Mouse (Mus musculus) heart, embryonic 10.5 days (tissue): Measurements from ENCODE around the gene Abhd4. TPM values are rescaled to one million over a fixed set of nuclear protein-coding genes. Genes with fewer than 3 reads are reported as not detected.

Experiments
- DNase-seq: peaks from one replicate; pipeline ENCODE4 v3.0.0-alpha.2; 2017; ENCODE audit warnings: low spot score
- H3K27ac ChIP-seq: fragments of 300-500 bp; sonication (generic); 2 replicates; pipeline ENCODE4 v1.5.1; 2016; ENCODE audit warnings: mild to moderate bottlenecking
- H3K27me3 ChIP-seq: fragments of 300-500 bp; sonication (generic); 2 replicates; pipeline ENCODE4 v1.6.1; 2016; ENCODE audit warnings: mild to moderate bottlenecking; ENCODE audit not compliant: poor library complexity, insufficient read depth, severe bottlenecking
- H3K36me3 ChIP-seq: fragments of 300-500 bp; sonication (generic); 2 replicates; pipeline ENCODE4 v1.6.1; 2016; ENCODE audit warnings: mild to moderate bottlenecking, moderate library complexity
- H3K4me1 ChIP-seq: fragments of 300-500 bp; sonication (generic); 2 replicates; pipeline ENCODE4 v1.6.1; 2016; ENCODE audit warnings: mild to moderate bottlenecking
- H3K4me3 ChIP-seq: fragments of 300-500 bp; sonication (generic); 2 replicates; pipeline ENCODE4 v1.5.1; 2016; ENCODE audit warnings: mild to moderate bottlenecking, moderate library complexity
- H3K9me3 ChIP-seq: fragments of 300-500 bp; sonication (generic); 2 replicates; pipeline ENCODE4 v1.6.1; 2016; ENCODE audit warnings: mild to moderate bottlenecking, moderate library complexity
- WGBS: fragments of 180-500 bp; shearing (Covaris S2); methylation state at CpG from one replicate; pipeline ENCODE4 v1.1.7; 2016; 5-methylcytosine and 5-hydroxymethylcytosine counted together
- polyA plus RNA-seq: library from polyadenylated mRNA; unstranded; fragments of >200 nt; fragmentation: Nextera tagmentation; extraction: Ambion mirVana; gene quantifications from 2 replicates; pipeline ENCODE4 v1.2.1, GENCODE M21; 2016

Gene Abhd4
- polyA plus RNA-seq, 1 experiment from 2014 or later = 66.0 TPM

- no peaks in the 10 kb centered on the region for H3K36me3 ChIP-seq
- H3K4me3 ChIP-seq = no peak overlapping the region
- no peak for DNase-seq
- H3K9me3 ChIP-seq = no peaks in the 10 kb centered on the region
- peak overlapping the region; percentile 38; the same call in 1 of the 2 replicates for H3K27ac ChIP-seq
- peaks cover 26% of the 10 kb centered on the region for H3K4me1 ChIP-seq
- WGBS = 36% methylated on average over 2 of the region's 2 CpGs
- no peaks in the 10 kb centered on the region for H3K27me3 ChIP-seq
Observed at GRCm38 (mm10) chr14:54214477-54214876, 39.5 kb upstream of the Abhd4 start.

DNA sequence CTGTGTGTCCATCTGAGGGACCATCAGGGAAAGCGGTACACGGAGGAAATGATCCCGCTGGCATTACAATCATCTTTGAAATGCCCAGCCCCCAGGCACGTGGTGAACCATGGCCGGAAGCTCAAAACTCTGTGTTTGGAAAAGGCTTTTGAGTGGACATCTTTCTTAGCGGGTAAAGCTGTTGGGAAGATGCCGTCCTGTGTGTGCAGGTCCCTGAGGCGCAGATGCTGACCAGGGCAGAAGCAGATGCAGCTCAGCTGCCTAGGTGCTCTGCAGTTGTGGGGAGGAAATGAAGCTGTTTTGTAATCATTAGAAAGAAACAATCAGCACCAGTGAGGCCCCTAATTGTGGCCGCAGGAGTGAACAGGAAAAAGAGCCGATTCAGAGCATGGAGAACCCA, 39.1 kb upstream of the Abhd4 start:
- no peak overlapping the region for H3K4me3 ChIP-seq
- no peaks in the 10 kb centered on the region for H3K36me3 ChIP-seq
- peaks cover 28% of the 10 kb centered on the region for H3K4me1 ChIP-seq
- no peak for DNase-seq
- no peaks in the 10 kb centered on the region for H3K9me3 ChIP-seq
- no peaks in the 10 kb centered on the region for H3K27me3 ChIP-seq
- H3K27ac ChIP-seq = peak overlapping the region; percentile 38; the same call in 1 of the 2 replicates
- WGBS = 61% methylated on average over 10 of the region's 10 CpGs

- Histone ChIP-seq H3K27ac (0 out of 2 replicates have a peak overlapping the region, but pooled peaks have one; percentile 10), H3K4me3 (no peak overlapping the region), H3K9me3 (no peaks in the 10 kb centered on the region), H3K4me1 (peaks cover 34% of the 10 kb centered on the region), H3K36me3 (no peaks in the 10 kb centered on the region), H3K27me3 (no peaks in the 10 kb centered on the region)
- WGBS = 86% methylated on average over 7 of the region's 7 CpGs
- no peak for DNase-seq
Observed at GRCm38 (mm10) chr14:54216126-54216525, 37.9 kb upstream of the Abhd4 start.

GRCm38 (mm10) chr14:54218233-54218632, 35.8 kb upstream of the Abhd4 start:
- Histone ChIP-seq H3K27ac (no peak overlapping the region), H3K36me3 (no peaks in the 10 kb centered on the region), H3K9me3 (no peaks in the 10 kb centered on the region), H3K4me1 (peaks cover 37% of the 10 kb centered on the region), H3K4me3 (no peak overlapping the region), H3K27me3 (no peaks in the 10 kb centered on the region)
- WGBS = 72% methylated on average over 1 of the region's 1 CpGs
- no peak for DNase-seq

DNA sequence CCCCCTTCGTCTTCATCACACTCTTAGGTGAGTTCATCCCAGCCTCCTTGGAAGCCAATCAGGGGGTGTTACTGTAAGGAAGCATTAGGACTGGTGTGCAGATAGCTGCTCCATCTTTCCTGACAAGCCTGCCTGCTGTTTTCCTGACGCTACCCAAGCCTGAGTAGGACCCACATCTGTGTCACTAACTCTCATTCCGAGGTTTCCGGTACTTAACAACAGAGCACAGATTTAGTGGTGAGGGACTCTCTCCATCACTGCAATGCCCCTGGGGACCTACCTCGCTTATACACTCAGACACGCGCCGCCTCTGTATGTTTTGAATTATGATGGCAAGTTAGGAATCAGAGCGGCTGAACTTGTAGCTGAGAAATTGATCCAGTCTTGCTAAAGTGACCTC, 35.3 kb upstream of the Abhd4 start:
- H3K9me3 ChIP-seq = no peaks in the 10 kb centered on the region
- no peak for DNase-seq
- H3K4me1 ChIP-seq = peaks cover 37% of the 10 kb centered on the region
- no peak overlapping the region for H3K27ac ChIP-seq
- H3K4me3 ChIP-seq = no peak overlapping the region
- H3K36me3 ChIP-seq = no peaks in the 10 kb centered on the region
- no peaks in the 10 kb centered on the region for H3K27me3 ChIP-seq
- WGBS = 63% methylated on average over 9 of the region's 9 CpGs

DNA sequence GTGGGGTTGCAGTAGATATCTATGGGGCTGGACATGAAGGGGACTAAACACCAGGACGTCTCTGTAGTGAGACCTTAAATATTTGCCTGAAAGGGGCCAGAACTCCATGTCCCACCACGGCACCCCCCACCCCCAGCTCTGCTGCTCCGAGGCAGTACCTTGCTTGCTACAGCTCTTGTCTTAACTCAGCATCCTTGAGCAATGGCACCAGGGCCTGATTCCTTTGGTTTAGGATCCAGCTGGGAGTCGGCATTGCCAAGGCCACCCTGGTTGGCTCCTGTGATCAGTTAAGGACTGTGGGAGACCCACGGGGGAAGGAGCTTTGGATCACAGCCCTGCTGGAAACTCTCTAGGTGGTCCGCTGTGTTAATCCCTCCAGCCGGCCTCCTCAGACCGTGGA, 34.7 kb upstream of the Abhd4 start:
- H3K27ac ChIP-seq = peak overlapping the region; percentile 45; the same call in 1 of the 2 replicates
- H3K9me3 ChIP-seq = no peaks in the 10 kb centered on the region
- H3K27me3 ChIP-seq = no peaks in the 10 kb centered on the region
- 54% methylated on average over 8 of the region's 8 CpGs for whole genome bisulfite sequencing
- peaks cover 39% of the 10 kb centered on the region for H3K4me1 ChIP-seq
- no peak overlapping the region for H3K4me3 ChIP-seq
- no peaks in the 10 kb centered on the region for H3K36me3 ChIP-seq
- no peak for DNase-seq

DNA sequence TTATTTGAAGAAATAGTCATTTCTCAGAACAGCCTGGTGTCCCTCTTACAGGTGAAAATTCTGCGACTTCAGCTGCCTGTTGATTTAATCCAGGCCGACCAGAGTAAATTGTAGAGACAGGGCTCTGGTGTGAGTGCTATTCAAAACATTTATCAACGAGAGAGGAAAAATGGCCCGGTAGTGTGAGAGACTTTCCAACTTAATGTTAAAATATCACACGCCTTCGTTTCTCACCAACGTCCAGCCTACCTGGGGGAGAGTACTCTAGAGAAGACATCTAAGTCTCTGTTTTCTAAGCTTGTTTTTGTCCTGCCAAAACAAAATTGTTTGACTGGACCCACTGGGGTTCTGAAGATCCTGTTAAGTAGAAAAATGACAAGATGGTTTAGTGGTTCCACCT, 34.1 kb upstream of the Abhd4 start:
- Histone ChIP-seq H3K4me3 (no peak overlapping the region), H3K27ac (no peak overlapping the region), H3K27me3 (no peaks in the 10 kb centered on the region), H3K9me3 (no peaks in the 10 kb centered on the region), H3K36me3 (no peaks in the 10 kb centered on the region), H3K4me1 (peaks cover 40% of the 10 kb centered on the region)
- DNase-seq = no peak
- WGBS = 78% methylated on average over 7 of the region's 7 CpGs

GRCm38 (mm10) chr14:54220726-54221494, 33.1 kb upstream of the Abhd4 start:
- no peak for DNase-seq
- H3K27me3 ChIP-seq = no peaks in the 10 kb centered on the region
- H3K27ac ChIP-seq = no peak overlapping the region
- no peaks in the 10 kb centered on the region for H3K36me3 ChIP-seq
- no peak overlapping the region for H3K4me3 ChIP-seq
- WGBS = 58% methylated on average over 8 of the region's 8 CpGs
- H3K4me1 ChIP-seq = peaks cover 42% of the 10 kb centered on the region
- H3K9me3 ChIP-seq = no peaks in the 10 kb centered on the region

- no peak overlapping the region for H3K27ac ChIP-seq
- 94% methylated on average over 6 of the region's 6 CpGs for WGBS
Observed at GRCm38 (mm10) chr14:54221641-54222040, 32.3 kb upstream of the Abhd4 start.

GRCm38 (mm10) chr14:54222289-54222727, 31.7 kb upstream of the Abhd4 start:
- H3K27me3 ChIP-seq = no peaks in the 10 kb centered on the region
- peaks cover 46% of the 10 kb centered on the region for H3K4me1 ChIP-seq
- no peak overlapping the region for H3K4me3 ChIP-seq
- DNase-seq = no peak
- WGBS = 81% methylated on average over 8 of the region's 8 CpGs
- no peaks in the 10 kb centered on the region for H3K9me3 ChIP-seq
- no peak overlapping the region; the same call in 1 of the 2 replicates for H3K27ac ChIP-seq
- H3K36me3 ChIP-seq = no peaks in the 10 kb centered on the region

More at GRCm38 (mm10) chr14:54221641-54222040, 32.3 kb upstream of the Abhd4 start:
- Histone ChIP-seq H3K36me3 (no peaks in the 10 kb centered on the region), H3K9me3 (no peaks in the 10 kb centered on the region), H3K27me3 (no peaks in the 10 kb centered on the region), H3K4me3 (no peak overlapping the region), H3K4me1 (peaks cover 39% of the 10 kb centered on the region)
- DNase-seq = no peak

- no peak for DNase-seq
- Histone ChIP-seq H3K27me3 (no peaks in the 10 kb centered on the region), H3K27ac (0 out of 2 replicates have a peak overlapping the region, but pooled peaks have one; percentile 24), H3K36me3 (no peaks in the 10 kb centered on the region), H3K4me1 (peaks cover 52% of the 10 kb centered on the region), H3K4me3 (no peak overlapping the region), H3K9me3 (no peaks in the 10 kb centered on the region)
- 55% methylated on average over 13 of the region's 13 CpGs for WGBS
Observed at GRCm38 (mm10) chr14:54223315-54224063, 30.5 kb upstream of the Abhd4 start.

- Histone ChIP-seq H3K27ac (no peak overlapping the region; the same call in 1 of the 2 replicates), H3K36me3 (no peaks in the 10 kb centered on the region), H3K27me3 (no peaks in the 10 kb centered on the region), H3K9me3 (no peaks in the 10 kb centered on the region), H3K4me3 (no peak overlapping the region), H3K4me1 (peaks cover 56% of the 10 kb centered on the region)
- WGBS = 87% methylated on average over 5 of the region's 5 CpGs
- DNase-seq = no peak
Observed at GRCm38 (mm10) chr14:54224064-54224417, 29.9 kb upstream of the Abhd4 start.
